Mouse (Mus musculus): ENCODE measurements at regions not wholly inside any gene's neighbourhood (a gene's known extent, or its start where the extent isn't known, plus 50 kb on each side); places are given as distances from the start of the nearest gene placed in this dataset.
"Not testable (repeated sequence)": the region's sequence is repeated elsewhere in the genome, so short reads cannot be mapped to it uniquely, and the experiment has no call there.

GRCm38 (mm10) chr17:58820588-58821195 is 170.5 kb downstream of the Pdzph1 start:
- peak; percentile 3 for DNase-seq

GRCm38 (mm10) chr17:58819339-58819738 is 171.8 kb downstream of the Pdzph1 start:
- no peak for DNase-seq

- DNase-seq = not testable (repeated sequence)
Measured at GRCm38 (mm10) chr17:58775451-58775850, 215.7 kb downstream of the Pdzph1 start.

- DNase-seq = no peak
Measured at GRCm38 (mm10) chr17:58773595-58773994, 217.6 kb downstream of the Pdzph1 start.

GRCm38 (mm10) chr17:58765141-58765540 is 226.0 kb downstream of the Pdzph1 start:
- DNase-seq = no peak

- no peak for DNase-seq
Measured at GRCm38 (mm10) chr17:58749000-58749399, 242.2 kb downstream of the Pdzph1 start.

- no peak for DNase-seq
Measured at GRCm38 (mm10) chr17:58748264-58748663, 242.9 kb downstream of the Pdzph1 start.

- no peak for DNase-seq
Measured at GRCm38 (mm10) chr17:58710748-58711478, 280.3 kb downstream of the Pdzph1 start.

GRCm38 (mm10) chr17:58690211-58690610 is 301.0 kb downstream of the Pdzph1 start:
- DNase-seq = no peak

GRCm38 (mm10) chr17:58672291-58672690 is 318.9 kb downstream of the Pdzph1 start:
- peak; percentile 17 for DNase-seq

- DNase-seq = no peak
Measured at GRCm38 (mm10) chr17:58668036-58668435, 323.1 kb downstream of the Pdzph1 start.

- DNase-seq = no peak
Measured at GRCm38 (mm10) chr17:58643793-58644192, 347.4 kb downstream of the Pdzph1 start.

GRCm38 (mm10) chr17:58642273-58642672 is 348.9 kb downstream of the Pdzph1 start:
- DNase-seq = no peak

- DNase-seq = no peak
Measured at GRCm38 (mm10) chr17:58598911-58599310, 392.3 kb downstream of the Pdzph1 start.

GRCm38 (mm10) chr17:58596661-58597060 is 394.5 kb downstream of the Pdzph1 start:
- no peak for DNase-seq

- no peak for DNase-seq
Measured at GRCm38 (mm10) chr17:58587946-58588345, 403.2 kb downstream of the Pdzph1 start.

- no peak for DNase-seq
Measured at GRCm38 (mm10) chr17:58572885-58573284, 418.3 kb downstream of the Pdzph1 start.
